Mouse (Mus musculus): ENCODE measurements around the gene Ttc37. TPM values are rescaled to one million over a fixed set of nuclear protein-coding genes. Genes with fewer than 3 reads are reported as not detected.

Gene Ttc37
- polyA plus RNA-seq, 1 experiment from 2014 or later: 23.5 TPM

DNA sequence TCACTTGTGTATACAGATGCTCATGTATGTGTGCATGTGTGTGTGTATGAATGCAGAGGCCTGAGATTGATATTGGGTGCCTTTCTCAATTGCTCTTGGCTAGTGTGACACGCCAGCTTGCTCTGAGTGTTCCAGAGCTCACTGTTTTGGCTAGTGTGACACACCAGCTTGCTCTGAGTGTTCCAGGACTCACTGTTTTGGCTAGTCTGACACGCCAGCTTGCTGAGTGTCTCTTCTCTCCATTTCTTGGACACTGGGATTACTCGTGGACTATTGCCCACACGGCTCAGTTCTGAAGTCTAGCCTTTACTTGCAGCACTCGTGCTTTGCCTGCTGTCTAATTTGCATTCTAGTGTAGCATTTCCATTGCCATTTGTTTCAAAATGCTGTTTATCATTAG, 80.2 kb downstream of the Ttc37 start:
- 92% methylated on average over 5 of the region's 5 CpGs for WGBS
- Histone ChIP-seq H3K9ac (replicated peaks; ENCODE audit: low read length) (no peak overlapping the region), H3K4me1 (ENCODE audit: control insufficient read depth, insufficient read depth, low read length) (no peaks in the 10 kb centered on the region), H3K36me3 (replicated peaks; ENCODE audit: control insufficient read depth, insufficient read depth, low read depth, low read length) (peaks cover 8% of the 10 kb centered on the region), H3K27me3 (ENCODE audit: control insufficient read depth, insufficient read depth, low read length) (no peaks in the 10 kb centered on the region), H3K9me3 (replicated peaks; ENCODE audit: control insufficient read depth, low read length) (no peaks in the 10 kb centered on the region), H3K27ac (replicated peaks; ENCODE audit: low read depth, low read length) (no peak overlapping the region), H3K4me2 (ENCODE audit: low read depth, low read length) (no peak overlapping the region), H3K4me3 (ENCODE audit: low read depth, low read length) (no peak overlapping the region)
- ATAC-seq (replicated peaks; ENCODE audit: insufficient number of reproducible peaks, low FRiP score, low TSS enrichment, low read depth) (no peak), DNase-seq (ENCODE audit: low spot score) (no peak)

DNA sequence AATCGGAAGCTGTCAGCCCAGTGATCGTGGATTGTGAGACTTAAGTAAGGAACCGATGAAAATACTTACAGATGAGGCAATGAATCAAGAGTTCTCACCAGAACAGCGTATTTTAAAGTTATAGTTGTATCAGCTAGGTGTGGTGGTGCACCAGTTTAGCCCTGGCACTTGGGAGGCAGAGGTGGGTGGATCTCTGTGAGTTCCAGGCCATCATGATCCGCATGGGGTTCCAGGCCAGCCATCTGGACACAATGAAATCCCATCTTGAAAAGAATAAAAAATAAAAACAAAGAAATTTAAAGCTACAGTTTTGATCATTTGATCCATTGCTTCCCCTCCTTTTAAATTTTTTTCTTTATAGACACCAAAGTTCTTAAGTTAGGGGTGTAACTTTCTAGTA, 89.1 kb downstream of the Ttc37 start:
- Histone ChIP-seq H3K4me3 (ENCODE audit: low read depth, low read length) (no peak overlapping the region), H3K9me3 (replicated peaks; ENCODE audit: control insufficient read depth, low read length) (no peaks in the 10 kb centered on the region), H3K4me2 (ENCODE audit: low read depth, low read length) (no peak overlapping the region), H3K27ac (replicated peaks; ENCODE audit: low read depth, low read length) (no peak overlapping the region), H3K4me1 (ENCODE audit: control insufficient read depth, insufficient read depth, low read length) (no peaks in the 10 kb centered on the region), H3K27me3 (ENCODE audit: control insufficient read depth, insufficient read depth, low read length) (no peaks in the 10 kb centered on the region), H3K9ac (replicated peaks; ENCODE audit: low read length) (no peak overlapping the region), H3K36me3 (replicated peaks; ENCODE audit: control insufficient read depth, insufficient read depth, low read depth, low read length) (no peaks in the 10 kb centered on the region)
- WGBS: 96% methylated on average over 5 of the region's 5 CpGs
- ATAC-seq (replicated peaks; ENCODE audit: insufficient number of reproducible peaks, low FRiP score, low TSS enrichment, low read depth): no peak
- no peak for DNase-seq (ENCODE audit: low spot score)

DNA sequence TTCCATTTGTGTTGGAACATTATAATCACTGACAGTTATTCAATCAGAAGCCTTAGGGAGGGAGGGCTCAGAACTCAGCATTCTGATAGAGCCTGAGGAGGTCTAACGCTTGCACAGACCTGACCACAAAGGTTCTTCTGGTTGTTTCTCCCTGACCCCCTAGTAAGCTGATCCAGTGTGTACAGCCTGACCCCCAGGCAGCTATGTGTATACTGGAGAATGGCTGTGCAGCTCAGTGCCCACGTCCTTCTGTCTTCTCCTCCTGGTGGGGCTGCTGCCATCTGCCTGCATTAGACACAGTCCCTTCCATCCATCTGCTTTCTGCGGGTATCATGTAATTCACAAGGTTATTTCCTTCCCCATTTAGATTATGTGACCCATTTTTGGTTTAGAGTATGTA, 90.7 kb downstream of the Ttc37 start:
- Histone ChIP-seq H3K9me3 (replicated peaks; ENCODE audit: control insufficient read depth, low read length) (no peaks in the 10 kb centered on the region), H3K4me3 (ENCODE audit: low read depth, low read length) (no peak overlapping the region), H3K27me3 (ENCODE audit: control insufficient read depth, insufficient read depth, low read length) (no peaks in the 10 kb centered on the region), H3K9ac (replicated peaks; ENCODE audit: low read length) (no peak overlapping the region), H3K4me1 (ENCODE audit: control insufficient read depth, insufficient read depth, low read length) (no peaks in the 10 kb centered on the region), H3K36me3 (replicated peaks; ENCODE audit: control insufficient read depth, insufficient read depth, low read depth, low read length) (no peaks in the 10 kb centered on the region), H3K27ac (replicated peaks; ENCODE audit: low read depth, low read length) (no peak overlapping the region), H3K4me2 (ENCODE audit: low read depth, low read length) (no peak overlapping the region)
- WGBS: 77% methylated on average over 3 of the region's 3 CpGs
- 0 out of 2 replicates have a peak, but pooled peaks have one; percentile 55 for ATAC-seq (replicated peaks; ENCODE audit: insufficient number of reproducible peaks, low FRiP score, low TSS enrichment, low read depth)
- no peak for DNase-seq (ENCODE audit: low spot score)

DNA sequence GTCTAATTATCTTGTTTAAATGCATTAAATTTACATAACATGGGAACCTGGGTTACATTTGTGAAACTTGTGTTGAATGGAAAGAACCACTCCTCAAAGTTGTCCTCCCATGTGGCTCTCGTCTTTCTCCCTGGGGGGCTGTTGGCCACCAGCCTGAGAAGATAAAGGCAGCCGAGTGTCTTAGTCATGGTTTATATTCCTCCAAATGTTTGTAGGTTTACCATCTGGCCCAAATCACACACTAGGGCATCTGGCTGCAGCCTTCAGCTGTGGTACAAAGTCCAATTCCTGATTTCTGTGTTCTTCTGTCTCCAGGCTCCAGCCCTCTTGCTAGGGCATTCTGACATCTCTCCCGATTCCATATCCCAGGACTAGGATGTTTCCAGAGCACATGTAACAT, 91.7 kb downstream of the Ttc37 start:
- WGBS: 80% methylated on average over 3 of the region's 3 CpGs
- H3K4me3 ChIP-seq (ENCODE audit: low read depth, low read length): no peak overlapping the region
- no peak overlapping the region for H3K4me2 ChIP-seq (ENCODE audit: low read depth, low read length)
- no peaks in the 10 kb centered on the region for H3K27me3 ChIP-seq (ENCODE audit: control insufficient read depth, insufficient read depth, low read length)
- H3K27ac ChIP-seq (replicated peaks; ENCODE audit: low read depth, low read length): no peak overlapping the region
- H3K36me3 ChIP-seq (replicated peaks; ENCODE audit: control insufficient read depth, insufficient read depth, low read depth, low read length): no peaks in the 10 kb centered on the region
- no peaks in the 10 kb centered on the region for H3K4me1 ChIP-seq (ENCODE audit: control insufficient read depth, insufficient read depth, low read length)
- no peak for DNase-seq (ENCODE audit: low spot score)
- no peak overlapping the region for H3K9ac ChIP-seq (replicated peaks; ENCODE audit: low read length)
- no peak for ATAC-seq (replicated peaks; ENCODE audit: insufficient number of reproducible peaks, low FRiP score, low TSS enrichment, low read depth)
- no peaks in the 10 kb centered on the region for H3K9me3 ChIP-seq (replicated peaks; ENCODE audit: control insufficient read depth, low read length)

DNA sequence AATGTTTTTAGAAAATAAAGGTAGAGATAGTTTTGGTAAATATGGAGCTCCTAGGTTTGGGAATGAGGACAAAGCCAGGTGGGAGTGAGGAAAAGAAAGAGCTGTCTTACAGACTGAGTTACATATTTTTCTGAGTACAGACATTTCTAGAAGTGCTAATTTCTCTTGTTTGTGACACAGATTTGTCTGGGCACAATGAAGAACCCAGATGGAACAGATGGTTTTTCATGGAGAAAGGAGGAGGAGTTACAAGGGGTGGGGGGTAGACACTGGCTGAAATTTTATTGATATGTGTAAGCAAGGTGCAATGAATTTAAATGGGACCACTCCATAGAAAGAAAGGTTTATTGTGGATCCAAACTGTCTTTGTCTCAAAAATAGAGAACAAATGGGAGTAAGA, 96.4 kb downstream of the Ttc37 start:
- Histone ChIP-seq H3K4me3 (ENCODE audit: low read depth, low read length) (no peak overlapping the region), H3K9me3 (replicated peaks; ENCODE audit: control insufficient read depth, low read length) (no peaks in the 10 kb centered on the region), H3K36me3 (replicated peaks; ENCODE audit: control insufficient read depth, insufficient read depth, low read depth, low read length) (no peaks in the 10 kb centered on the region), H3K9ac (replicated peaks; ENCODE audit: low read length) (no peak overlapping the region), H3K4me1 (ENCODE audit: control insufficient read depth, insufficient read depth, low read length) (no peaks in the 10 kb centered on the region), H3K4me2 (ENCODE audit: low read depth, low read length) (no peak overlapping the region), H3K27ac (replicated peaks; ENCODE audit: low read depth, low read length) (no peak overlapping the region), H3K27me3 (ENCODE audit: control insufficient read depth, insufficient read depth, low read length) (no peaks in the 10 kb centered on the region)
- no peak for DNase-seq (ENCODE audit: low spot score)
- ATAC-seq (replicated peaks; ENCODE audit: insufficient number of reproducible peaks, low FRiP score, low TSS enrichment, low read depth): no peak

DNA sequence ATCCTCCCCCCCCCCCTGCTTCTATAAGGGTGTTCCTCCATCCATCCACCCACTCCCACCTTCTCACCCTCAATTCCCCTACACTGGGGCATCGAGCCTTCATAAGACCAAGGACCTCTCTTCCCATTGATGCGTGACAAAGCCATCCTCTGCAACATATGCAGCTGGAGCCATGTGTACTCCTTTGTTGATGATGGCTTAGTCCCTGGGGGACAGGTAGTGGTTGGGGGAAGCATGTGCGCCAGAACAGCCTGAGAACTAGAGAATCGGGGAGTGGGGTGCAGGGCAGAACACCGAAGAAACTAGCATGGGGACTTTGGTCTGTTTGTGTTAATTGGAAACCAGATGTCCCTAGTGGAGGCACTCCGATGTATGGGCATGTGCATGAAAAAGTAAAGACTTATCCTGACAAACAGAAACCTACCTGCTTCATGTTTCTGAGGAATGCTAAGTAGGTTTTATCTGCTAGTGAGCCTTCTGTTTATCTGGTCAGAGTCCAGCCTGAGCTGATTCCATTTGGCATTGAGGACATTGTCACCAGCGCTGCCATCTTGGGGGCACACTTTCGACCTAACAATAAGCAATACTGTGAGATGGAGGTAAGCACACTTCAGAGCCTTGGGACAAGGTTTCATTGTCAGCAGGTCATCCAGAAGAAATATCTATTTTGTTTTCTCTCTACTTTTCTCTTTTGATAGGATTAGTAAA, 97.1 kb downstream of the Ttc37 start:
- no peak; the same call in 1 of the 2 replicates for ATAC-seq (replicated peaks; ENCODE audit: insufficient number of reproducible peaks, low FRiP score, low TSS enrichment, low read depth)
- Histone ChIP-seq H3K27me3 (ENCODE audit: control insufficient read depth, insufficient read depth, low read length) (no peaks in the 10 kb centered on the region), H3K36me3 (replicated peaks; ENCODE audit: control insufficient read depth, insufficient read depth, low read depth, low read length) (no peaks in the 10 kb centered on the region), H3K4me3 (ENCODE audit: low read depth, low read length) (no peak overlapping the region), H3K4me2 (ENCODE audit: low read depth, low read length) (no peak overlapping the region), H3K4me1 (ENCODE audit: control insufficient read depth, insufficient read depth, low read length) (no peaks in the 10 kb centered on the region), H3K9ac (replicated peaks; ENCODE audit: low read length) (no peak overlapping the region), H3K9me3 (replicated peaks; ENCODE audit: control insufficient read depth, low read length) (no peaks in the 10 kb centered on the region), H3K27ac (replicated peaks; ENCODE audit: low read depth, low read length) (no peak overlapping the region)
- no peak for DNase-seq (ENCODE audit: low spot score)
- WGBS: 91% methylated on average over 8 of the region's 8 CpGs

DNA sequence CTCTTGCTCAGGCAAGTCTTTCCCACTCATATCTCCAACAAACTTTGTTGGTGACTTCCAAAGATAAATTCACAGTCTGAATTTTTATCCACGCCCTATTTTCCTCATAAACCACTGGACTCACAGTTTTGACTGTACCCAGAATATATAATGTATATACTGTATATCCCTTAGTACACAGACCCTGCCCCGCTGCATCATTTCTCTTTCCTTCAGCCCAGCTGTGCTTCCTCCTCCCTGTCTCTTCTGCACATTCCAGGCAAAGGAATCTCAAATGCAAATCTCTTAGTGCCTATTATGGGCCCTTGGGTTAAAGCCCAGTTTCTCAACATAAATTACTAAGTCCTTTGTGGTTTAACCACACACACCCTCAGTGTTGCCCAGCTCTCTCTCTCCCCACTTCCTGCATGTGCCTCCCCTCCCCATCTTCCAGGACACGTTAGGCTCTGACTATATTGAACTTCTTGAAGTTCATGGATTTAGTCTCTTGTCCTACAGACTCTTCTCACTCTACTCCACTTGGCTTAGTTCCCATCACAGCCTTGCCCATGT, 98.8 kb downstream of the Ttc37 start:
- Histone ChIP-seq H3K36me3 (replicated peaks; ENCODE audit: control insufficient read depth, insufficient read depth, low read depth, low read length) (no peaks in the 10 kb centered on the region), H3K9ac (replicated peaks; ENCODE audit: low read length) (no peak overlapping the region), H3K27ac (replicated peaks; ENCODE audit: low read depth, low read length) (no peak overlapping the region), H3K4me3 (ENCODE audit: low read depth, low read length) (no peak overlapping the region), H3K4me1 (ENCODE audit: control insufficient read depth, insufficient read depth, low read length) (no peaks in the 10 kb centered on the region), H3K27me3 (ENCODE audit: control insufficient read depth, insufficient read depth, low read length) (no peaks in the 10 kb centered on the region), H3K4me2 (ENCODE audit: low read depth, low read length) (no peak overlapping the region), H3K9me3 (replicated peaks; ENCODE audit: control insufficient read depth, low read length) (no peaks in the 10 kb centered on the region)
- 84% methylated on average over 3 of the region's 3 CpGs for WGBS
- ATAC-seq (replicated peaks; ENCODE audit: insufficient number of reproducible peaks, low FRiP score, low TSS enrichment, low read depth): no peak
- no peak for DNase-seq (ENCODE audit: low spot score)

DNA sequence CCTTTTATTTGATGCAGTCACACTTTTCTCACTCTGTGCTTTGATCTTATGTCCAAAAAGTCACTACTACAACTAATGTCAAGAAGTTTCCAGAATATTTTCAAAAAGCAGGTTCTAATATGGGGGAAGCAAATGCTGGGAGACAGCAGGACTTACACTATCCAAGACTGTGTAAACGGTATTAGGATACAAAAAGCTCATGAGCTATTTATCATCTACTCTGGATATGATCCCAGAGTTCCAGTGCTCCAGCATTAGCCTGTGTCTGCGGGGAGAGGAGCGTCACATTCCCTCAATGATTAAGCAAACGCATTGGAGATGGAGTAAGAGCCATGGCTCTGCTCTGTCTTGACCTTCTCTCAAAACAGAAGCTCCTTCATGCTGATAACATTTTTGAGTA, 101.4 kb downstream of the Ttc37 start:
- Histone ChIP-seq H3K27me3 (ENCODE audit: control insufficient read depth, insufficient read depth, low read length) (no peaks in the 10 kb centered on the region), H3K9me3 (replicated peaks; ENCODE audit: control insufficient read depth, low read length) (no peaks in the 10 kb centered on the region), H3K27ac (replicated peaks; ENCODE audit: low read depth, low read length) (no peak overlapping the region), H3K4me2 (ENCODE audit: low read depth, low read length) (no peak overlapping the region), H3K9ac (replicated peaks; ENCODE audit: low read length) (no peak overlapping the region), H3K4me1 (ENCODE audit: control insufficient read depth, insufficient read depth, low read length) (no peaks in the 10 kb centered on the region), H3K36me3 (replicated peaks; ENCODE audit: control insufficient read depth, insufficient read depth, low read depth, low read length) (no peaks in the 10 kb centered on the region), H3K4me3 (ENCODE audit: low read depth, low read length) (no peak overlapping the region)
- 91% methylated on average over 4 of the region's 4 CpGs for WGBS
- DNase-seq (ENCODE audit: low spot score): no peak
- no peak for ATAC-seq (replicated peaks; ENCODE audit: insufficient number of reproducible peaks, low FRiP score, low TSS enrichment, low read depth)
